Mouse (Mus musculus) limb, embryonic 11.5 days (tissue): Measurements from ENCODE around the gene Ak2. TPM values are rescaled to one million over a fixed set of nuclear protein-coding genes. Genes with fewer than 3 reads are reported as not detected.
A peak's percentile ranks its signal among the peaks of the same experiment; 100 is the strongest.

Experiments
- ATAC-seq: fragments of 200-750 bp; cut with Nextera tagmentation; 2 replicates; pipeline ENCODE4 v1.8.0; 2017; ENCODE audit warnings: low read depth; ENCODE audit not compliant: insufficient number of reproducible peaks, low FRiP score, low TSS enrichment
- DNase-seq: peaks from one replicate; pipeline ENCODE4 v3.0.0-alpha.2; 2015; ENCODE audit warnings: low spot score
- H3K27ac ChIP-seq: fragments of 300-500 bp; sonication (generic); replicated peaks from 2 replicates; pipeline ENCODE4 v1.5.1; 2014; ENCODE audit warnings: low read depth, mild to moderate bottlenecking, low read length
- H3K27me3 ChIP-seq: fragments of 300-500 bp; sonication (generic); 2 replicates; pipeline ENCODE4 v1.6.1; 2014; ENCODE audit warnings: mild to moderate bottlenecking, low read length, mixed read lengths; ENCODE audit not compliant: control insufficient read depth, insufficient read depth
- H3K36me3 ChIP-seq: fragments of 300-500 bp; sonication (generic); 2 replicates; pipeline ENCODE4 v1.6.1; 2014; ENCODE audit warnings: mild to moderate bottlenecking, low read length, moderate library complexity, mixed read lengths; ENCODE audit not compliant: control insufficient read depth, insufficient read depth
- H3K4me1 ChIP-seq: fragments of 300-500 bp; sonication (generic); 2 replicates; pipeline ENCODE4 v1.6.1; 2014; ENCODE audit warnings: low read length, mixed read lengths; ENCODE audit not compliant: control insufficient read depth, insufficient read depth
- H3K4me2 ChIP-seq: fragments of 300-500 bp; sonication (generic); 2 replicates; pipeline ENCODE4 v1.6.1; 2014; ENCODE audit warnings: low read depth, mild to moderate bottlenecking, moderate library complexity; ENCODE audit not compliant: severe bottlenecking
- H3K4me3 ChIP-seq: fragments of 300-500 bp; sonication (generic); 2 replicates; pipeline ENCODE4 v1.5.1; 2014; ENCODE audit warnings: low read depth, low read length
- H3K9ac ChIP-seq: fragments of 300-500 bp; sonication (generic); 2 replicates; pipeline ENCODE4 v1.6.1; 2014; ENCODE audit warnings: mild to moderate bottlenecking, low read length
- H3K9me3 ChIP-seq: fragments of 300-500 bp; sonication (generic); 2 replicates; pipeline ENCODE4 v1.6.1; 2016; ENCODE audit warnings: low read length; ENCODE audit not compliant: control insufficient read depth
- WGBS: fragments of 180-500 bp; shearing (Covaris S2); extraction: QIAGEN DNeasy Blood & Tissue Kit; methylation state at CpG from one replicate; pipeline ENCODE4 v1.1.7; 2014; 5-methylcytosine and 5-hydroxymethylcytosine counted together
- polyA plus RNA-seq: library from polyadenylated mRNA; unstranded; fragments of >200 nt; fragmentation: Nextera tagmentation; extraction: Ambion mirVana; gene quantifications from 2 replicates; pipeline ENCODE4 v1.2.1, GENCODE M21; 2014

The Ak2 gene
- polyA plus RNA-seq, 1 experiment from 2014 or later, result 176 TPM

GRCm38 (mm10) chr4:129048501-129049305 is 56.9 kb downstream of the Ak2 start:
- Histone ChIP-seq H3K27ac (no peak overlapping the region), H3K9ac (peak overlapping the region; percentile 70), H3K4me3 (peak overlapping the region; percentile 52), H3K27me3 (peaks cover 28% of the 10 kb centered on the region), H3K4me2 (peak overlapping the region; percentile 97), H3K36me3 (no peaks in the 10 kb centered on the region), H3K4me1 (no peaks in the 10 kb centered on the region), H3K9me3 (no peaks in the 10 kb centered on the region)
- DNase-seq (peak; percentile 83), ATAC-seq (peak; percentile 80)
- WGBS, result under 1% methylated on average over 52 of the region's 52 CpGs

DNA sequence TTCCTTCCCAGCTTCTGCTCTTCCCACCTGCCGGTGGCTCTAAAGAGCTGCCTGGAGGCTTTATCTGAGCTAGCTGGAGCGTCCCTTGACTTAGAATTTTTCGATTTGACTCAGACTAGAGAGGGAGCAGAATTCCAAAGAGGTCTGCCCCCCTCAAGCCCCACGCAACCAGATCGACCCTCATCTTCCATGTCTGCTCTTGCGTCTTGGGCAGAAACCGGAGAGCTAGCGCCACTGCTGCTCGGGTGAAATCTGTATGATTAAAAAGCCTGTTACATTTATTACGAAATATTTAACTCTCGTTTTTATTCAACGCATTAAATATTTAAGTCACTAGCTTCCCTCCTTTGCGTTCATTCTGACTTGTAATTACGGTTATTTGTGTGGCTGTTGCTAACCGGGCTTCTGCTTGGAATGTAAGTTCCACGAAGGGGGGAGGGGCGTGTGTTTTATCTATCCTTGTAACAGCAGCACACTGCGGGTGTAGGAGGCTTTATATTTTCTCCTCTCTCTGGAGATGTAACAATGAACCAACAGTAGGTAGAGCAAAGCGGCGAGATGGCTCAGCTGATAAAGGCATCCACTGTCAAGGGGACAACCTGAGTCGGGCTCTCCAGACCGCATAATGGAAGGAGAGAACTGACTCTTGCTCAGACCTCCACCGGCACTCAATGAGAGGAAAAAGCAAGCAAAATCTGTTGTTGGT is 57.7 kb downstream of the Ak2 start:
- Histone ChIP-seq H3K4me3 (peak overlapping the region; percentile 52), H3K36me3 (no peaks in the 10 kb centered on the region), H3K4me1 (no peaks in the 10 kb centered on the region), H3K9me3 (no peaks in the 10 kb centered on the region), H3K9ac (peak overlapping the region; percentile 70), H3K27me3 (peaks cover 28% of the 10 kb centered on the region), H3K27ac (no peak overlapping the region), H3K4me2 (peak overlapping the region; percentile 97)
- 7% methylated on average over 23 of the region's 23 CpGs for WGBS
- ATAC-seq, result peak; percentile 11; the same call in 1 of the 2 replicates
- peak; percentile 55 for DNase-seq

- H3K4me1 ChIP-seq, result no peaks in the 10 kb centered on the region
Observed at GRCm38 (mm10) chr4:129050365-129050764, 58.6 kb downstream of the Ak2 start.

DNA sequence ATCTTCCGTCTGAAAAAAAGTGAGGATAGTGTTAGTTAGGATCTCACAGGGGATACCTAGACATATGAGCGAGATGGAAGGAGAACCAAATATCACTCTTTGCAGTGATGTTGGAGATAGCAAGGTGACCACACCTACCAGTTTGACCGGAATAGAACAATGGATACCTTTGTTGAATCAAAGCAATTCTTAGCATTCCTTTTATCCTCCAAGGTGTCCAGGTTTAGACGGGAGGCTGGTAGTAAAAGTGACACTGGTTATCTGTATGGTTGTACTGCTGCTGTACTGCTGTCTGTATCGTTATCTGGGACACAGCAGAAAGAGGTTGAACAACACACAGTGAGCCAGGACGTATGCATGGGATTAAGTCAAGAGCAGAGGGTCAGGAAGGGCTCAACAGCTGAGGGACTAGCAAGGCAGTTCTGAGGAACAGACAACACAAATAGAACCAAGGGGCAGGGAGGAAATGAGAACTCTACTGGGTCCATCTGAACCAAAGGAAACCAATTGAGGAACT is 59.2 kb downstream of the Ak2 start:
- Histone ChIP-seq H3K9me3 (no peaks in the 10 kb centered on the region), H3K27me3 (peaks cover 28% of the 10 kb centered on the region), H3K4me3 (no peak overlapping the region), H3K4me2 (no peak overlapping the region), H3K9ac (no peak overlapping the region), H3K36me3 (no peaks in the 10 kb centered on the region), H3K27ac (no peak overlapping the region), H3K4me1 (no peaks in the 10 kb centered on the region)
- no peak for DNase-seq
- WGBS, result 66% methylated on average over 6 of the region's 6 CpGs
- ATAC-seq, result no peak

More at GRCm38 (mm10) chr4:129050365-129050764, 58.6 kb downstream of the Ak2 start:
- Histone ChIP-seq H3K9me3 (no peaks in the 10 kb centered on the region), H3K27ac (no peak overlapping the region), H3K4me3 (no peak overlapping the region), H3K27me3 (peaks cover 28% of the 10 kb centered on the region), H3K4me2 (no peak overlapping the region), H3K36me3 (no peaks in the 10 kb centered on the region), H3K9ac (no peak overlapping the region)
- WGBS, result 77% methylated on average over 4 of the region's 4 CpGs
- DNase-seq (no peak), ATAC-seq (no peak)

GRCm38 (mm10) chr4:129051461-129052183 is 59.9 kb downstream of the Ak2 start:
- WGBS, result 19% methylated on average over 11 of the region's 11 CpGs
- Histone ChIP-seq H3K9me3 (no peaks in the 10 kb centered on the region), H3K27me3 (peaks cover 26% of the 10 kb centered on the region), H3K4me2 (no peak overlapping the region), H3K27ac (no peak overlapping the region), H3K36me3 (no peaks in the 10 kb centered on the region), H3K9ac (no peak overlapping the region), H3K4me3 (no peak overlapping the region), H3K4me1 (no peaks in the 10 kb centered on the region)
- DNase-seq, result no peak
- no peak for ATAC-seq

DNA sequence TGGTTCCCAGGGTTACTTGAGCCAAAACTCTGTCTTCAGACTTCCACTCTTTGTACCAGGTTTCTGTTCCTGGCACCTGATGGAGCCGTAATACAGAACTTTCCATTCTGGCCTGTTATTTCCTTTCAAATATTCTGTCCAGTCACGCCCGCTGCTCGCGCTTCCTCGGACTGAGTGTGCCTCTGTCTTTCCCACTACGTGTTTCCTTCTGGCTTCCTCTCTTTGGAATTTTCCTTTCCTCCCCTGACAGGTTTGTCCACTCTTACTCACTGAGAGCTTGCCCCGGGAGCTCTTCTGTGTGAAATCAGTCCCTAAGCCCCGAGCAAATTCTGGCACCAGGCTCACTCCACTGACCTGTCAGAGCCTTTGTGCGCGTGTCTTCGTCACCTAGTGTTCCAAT is 63.0 kb downstream of the Ak2 start:
- Histone ChIP-seq H3K9me3 (no peaks in the 10 kb centered on the region), H3K4me1 (peaks cover 7% of the 10 kb centered on the region), H3K27ac (no peak overlapping the region), H3K36me3 (no peaks in the 10 kb centered on the region), H3K4me3 (no peak overlapping the region), H3K9ac (no peak overlapping the region), H3K4me2 (no peak overlapping the region), H3K27me3 (peaks cover 12% of the 10 kb centered on the region)
- no peak for ATAC-seq
- no peak for DNase-seq
- 91% methylated on average over 12 of the region's 12 CpGs for WGBS

- Histone ChIP-seq H3K27ac (no peak overlapping the region), H3K4me3 (no peak overlapping the region), H3K27me3 (peaks cover 5% of the 10 kb centered on the region; the same call in 1 of the 2 replicates), H3K9ac (no peak overlapping the region), H3K36me3 (no peaks in the 10 kb centered on the region), H3K9me3 (no peaks in the 10 kb centered on the region), H3K4me2 (no peak overlapping the region), H3K4me1 (peaks cover 10% of the 10 kb centered on the region)
- WGBS, result 87% methylated on average over 5 of the region's 5 CpGs
- ATAC-seq, result no peak
- DNase-seq, result no peak
Observed at GRCm38 (mm10) chr4:129055562-129055961, 63.8 kb downstream of the Ak2 start.
